Mouse (Mus musculus) spleen, embryonic (tissue): ENCODE measurements around the gene Gkap1.

Experiments
- CTCF ChIA-PET: fragments of 350-600 bp; sonication (Branson Sonifier 250); formaldehyde crosslinking; loops from one replicate; lab custom pipeline; 2022; lab: Charles Lee

The Gkap1 gene

GRCm38 (mm10) chr13:58266864-58267263 is 8.6 kb downstream of the Gkap1 start:
- CTCF ChIA-PET, result no interaction called here

- CTCF ChIA-PET, result no interaction called here
Measured at GRCm38 (mm10) chr13:58263546-58263945, 12.0 kb downstream of the Gkap1 start.

GRCm38 (mm10) chr13:58261674-58262073 is 13.8 kb downstream of the Gkap1 start:
- CTCF ChIA-PET, result no interaction called here

DNA sequence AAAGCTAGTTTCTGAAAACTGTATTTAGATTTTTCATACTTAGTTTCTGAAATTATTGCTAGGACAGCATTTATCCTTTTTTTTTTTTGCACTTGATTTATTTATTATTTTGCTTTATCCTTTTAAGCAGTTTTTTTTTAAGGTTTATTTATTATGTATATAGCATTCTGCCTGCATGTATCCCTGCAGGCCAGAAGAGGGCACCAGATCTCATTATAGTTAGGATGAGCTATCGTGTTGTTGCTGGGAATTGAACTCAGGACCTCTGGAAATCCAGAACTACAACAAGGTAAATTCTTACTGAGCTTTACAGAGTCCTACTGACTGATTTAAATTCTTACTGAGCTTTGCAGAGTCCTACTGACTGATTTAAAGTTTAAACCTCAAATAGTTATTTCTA is 22.2 kb downstream of the Gkap1 start:
- CTCF ChIA-PET, result interaction anchor here (0.6 to 0.7 kb wide), 2 partner anchors 27 to 60 kb away, joined by 3 to 5 read pairs; no protein-coding TSS in a partner anchor

DNA sequence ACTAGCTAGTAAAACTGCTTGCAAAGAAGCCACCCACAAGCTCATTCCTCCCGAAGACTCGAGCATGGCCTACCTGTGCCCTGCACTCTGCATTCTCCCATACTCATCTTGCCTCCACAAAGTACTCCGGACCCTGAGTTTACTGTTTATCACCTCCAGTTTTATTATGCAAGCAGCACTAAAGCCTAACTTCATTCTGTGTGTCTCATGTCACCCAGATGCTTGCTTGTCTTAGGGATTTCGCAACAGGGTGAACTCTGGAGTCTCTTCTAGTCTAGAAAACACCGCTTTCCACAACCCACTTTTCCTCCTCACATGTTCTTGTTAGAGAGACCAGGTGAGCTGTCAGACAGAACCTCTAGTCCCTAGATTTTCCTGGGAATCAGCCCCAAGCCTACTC is 26.5 kb downstream of the Gkap1 start:
- CTCF ChIA-PET, result no interaction called here

DNA sequence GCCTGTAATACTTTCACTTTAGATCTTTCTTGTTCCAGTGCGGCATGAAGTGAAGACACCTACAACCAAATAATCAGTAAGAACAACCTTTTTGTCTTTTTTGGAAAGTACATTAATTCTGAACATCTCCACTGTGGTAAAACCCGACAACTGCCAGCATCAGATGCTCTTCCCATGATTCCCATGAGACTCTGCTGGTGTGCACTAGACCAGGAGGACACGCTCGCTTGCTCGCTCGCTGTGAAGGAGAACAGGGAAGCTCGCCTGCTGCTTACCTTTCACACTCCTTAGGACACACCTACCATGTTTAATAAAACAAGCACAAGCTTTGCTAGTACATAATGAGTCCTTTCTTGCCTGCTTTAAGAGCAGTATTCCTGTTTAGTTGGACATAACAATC is 39.0 kb downstream of the Gkap1 start:
- CTCF ChIA-PET, result interaction anchor here (0.6 kb wide), 1 partner anchor 87 kb away, joined by 4 read pairs; no protein-coding TSS in a partner anchor

- CTCF ChIA-PET, result no interaction called here
Measured at GRCm38 (mm10) chr13:58232611-58233010, 42.9 kb downstream of the Gkap1 start.

DNA sequence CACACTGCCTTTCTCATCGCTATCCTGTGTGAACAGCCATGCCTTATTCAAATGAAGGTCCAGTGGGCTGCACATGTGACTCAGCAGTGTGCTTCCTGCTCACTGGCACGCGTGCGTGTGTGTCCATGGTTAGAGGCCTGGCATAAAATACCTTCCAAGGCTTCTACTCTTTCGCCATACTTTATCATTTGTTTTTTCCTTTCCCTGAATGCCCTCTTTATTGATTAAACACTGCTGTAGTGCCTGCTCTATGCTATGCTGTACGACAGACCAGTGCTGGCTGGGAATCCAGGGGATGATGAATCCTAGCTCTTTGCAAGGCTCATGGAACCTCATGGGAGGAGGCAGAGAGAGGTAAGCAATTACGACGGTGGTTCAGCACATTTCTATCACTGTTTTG is 43.4 kb downstream of the Gkap1 start:
- CTCF ChIA-PET, result no interaction called here

GRCm38 (mm10) chr13:58228624-58229023 is 46.9 kb downstream of the Gkap1 start:
- CTCF ChIA-PET, result interaction anchor here (0.5 kb wide), 1 partner anchor 57 kb away, joined by 3 read pairs; no protein-coding TSS in a partner anchor

DNA sequence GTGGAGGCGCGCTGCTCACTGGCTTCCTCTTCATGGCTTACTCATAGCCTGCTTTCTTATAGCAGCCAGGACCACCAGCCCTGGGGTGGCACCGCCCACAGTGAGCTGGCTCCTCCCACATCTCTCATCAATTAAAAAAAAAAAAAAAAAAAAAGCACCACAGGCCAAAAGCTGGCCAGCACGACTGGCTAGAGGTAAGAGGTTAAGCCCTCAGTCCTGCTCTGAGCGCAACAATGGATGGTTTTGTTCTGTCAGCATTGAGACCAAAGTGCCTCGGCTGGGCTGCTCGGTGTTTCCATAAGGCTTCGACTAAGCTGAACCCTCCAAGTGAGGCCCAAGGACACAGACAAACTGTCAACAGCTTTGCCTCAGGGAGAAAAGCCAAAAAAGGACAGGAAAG is 49.8 kb downstream of the Gkap1 start:
- CTCF ChIA-PET, result interaction anchor here (0.6 kb wide), 3 partner anchors 28 to 47 kb away, joined by 3 to 5 read pairs (median 4); no protein-coding TSS in a partner anchor

DNA sequence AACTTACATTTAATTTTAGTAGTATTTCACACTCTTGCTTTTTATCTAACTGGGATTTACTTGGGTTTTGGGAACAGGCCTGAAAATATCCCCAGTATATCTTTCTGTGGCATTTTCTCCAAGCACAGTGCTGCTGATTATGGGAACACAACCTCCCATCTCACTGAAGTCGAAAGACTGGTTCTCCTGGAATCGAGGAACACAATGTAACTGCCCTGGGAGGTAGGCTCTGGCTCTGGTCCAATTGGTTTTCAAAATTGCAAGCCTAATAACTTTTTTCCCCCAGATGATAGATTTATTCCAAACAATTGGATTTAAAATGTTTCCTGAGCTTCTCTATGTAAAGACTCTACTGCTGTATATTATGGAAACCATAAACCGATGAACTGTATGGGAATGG is 55.3 kb downstream of the Gkap1 start:
- CTCF ChIA-PET, result no interaction called here

GRCm38 (mm10) chr13:58217536-58217935 is 58.0 kb downstream of the Gkap1 start:
- CTCF ChIA-PET, result no interaction called here

- CTCF ChIA-PET, result no interaction called here
Measured at GRCm38 (mm10) chr13:58216395-58216794, 59.1 kb downstream of the Gkap1 start.

- CTCF ChIA-PET, result interaction anchor here (0.8 kb wide), 1 partner anchor 33 kb away, joined by 3 read pairs; no protein-coding TSS in a partner anchor
Measured at GRCm38 (mm10) chr13:58215592-58216341, 59.7 kb downstream of the Gkap1 start, which contains the start of gene Ubqln1. TSS of gene Ubqln1 (minus strand) at chr13:58215653.

DNA sequence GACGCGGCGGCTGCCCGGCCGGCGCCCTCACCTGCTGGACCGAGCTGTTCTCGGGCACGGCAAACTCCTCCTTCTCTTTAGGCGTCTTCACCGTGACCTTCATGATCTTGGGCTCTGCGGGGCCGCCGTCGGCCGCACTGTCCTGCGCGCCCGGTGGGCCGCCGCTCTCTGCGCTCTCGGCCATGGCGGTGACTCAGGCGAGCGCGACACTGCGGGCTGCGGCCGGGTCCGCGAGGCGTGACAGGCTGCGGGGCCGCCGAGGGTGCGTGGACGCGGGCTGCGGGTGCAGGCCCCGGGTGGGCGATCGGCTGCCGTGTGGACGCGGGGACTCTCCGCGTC is 60.3 kb downstream of the Gkap1 start:
- CTCF ChIA-PET, result interaction anchor here (0.8 to 1.4 kb wide), 2 partner anchors 19 to 33 kb away, joined by 3 to 4 read pairs; no protein-coding TSS in a partner anchor

- CTCF ChIA-PET, result interaction anchor here (1.4 kb wide), 1 partner anchor 18 kb away, joined by 4 read pairs; no protein-coding TSS in a partner anchor
Measured at GRCm38 (mm10) chr13:58214346-58215252, 60.9 kb downstream of the Gkap1 start.

DNA sequence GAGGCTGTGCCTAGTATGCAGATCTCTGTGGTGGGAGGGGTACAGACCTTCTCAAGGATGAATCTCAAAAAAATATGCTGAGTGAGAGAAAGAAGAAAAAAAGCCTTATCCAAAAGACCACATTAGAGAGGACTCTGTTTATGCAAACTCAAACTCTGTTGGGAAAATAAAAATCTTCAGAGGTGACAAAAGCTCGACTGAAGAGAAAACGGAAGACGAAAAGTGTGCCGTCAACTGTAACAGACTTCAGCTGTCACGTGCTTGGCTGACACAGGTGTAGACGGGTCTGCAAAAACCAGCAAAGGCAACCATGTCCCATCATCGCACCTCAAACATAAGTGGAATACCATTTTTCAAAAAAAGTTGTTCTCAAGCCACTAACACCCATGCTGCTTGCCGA is 61.7 kb downstream of the Gkap1 start:
- CTCF ChIA-PET, result interaction anchor here (0.6 to 1.4 kb wide), 2 partner anchors 18 to 1371 kb away, joined by 3 to 4 read pairs; no protein-coding TSS in a partner anchor

DNA sequence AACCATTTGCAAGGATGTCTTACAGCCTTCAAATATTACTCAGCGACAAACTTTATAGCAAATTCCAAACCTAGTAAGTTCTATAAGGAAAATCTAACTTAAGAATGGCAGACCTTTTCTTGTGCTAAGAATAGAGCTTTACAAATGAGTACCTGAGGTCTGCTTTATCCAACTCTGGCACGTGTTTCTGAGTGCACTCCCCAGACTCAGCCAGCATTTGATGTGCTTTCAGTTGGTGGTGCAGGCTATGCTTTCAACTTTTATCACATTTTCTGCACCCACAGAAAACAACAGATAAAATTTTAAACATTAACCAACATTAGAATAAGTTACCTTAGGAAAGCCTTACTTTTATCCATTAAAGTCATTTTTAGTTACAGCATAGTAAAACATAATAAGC is 63.0 kb downstream of the Gkap1 start:
- CTCF ChIA-PET, result interaction anchor here (0.6 kb wide), 2 partner anchors 36 to 349 kb away, joined by 6 to 8 read pairs; no protein-coding TSS in a partner anchor

DNA sequence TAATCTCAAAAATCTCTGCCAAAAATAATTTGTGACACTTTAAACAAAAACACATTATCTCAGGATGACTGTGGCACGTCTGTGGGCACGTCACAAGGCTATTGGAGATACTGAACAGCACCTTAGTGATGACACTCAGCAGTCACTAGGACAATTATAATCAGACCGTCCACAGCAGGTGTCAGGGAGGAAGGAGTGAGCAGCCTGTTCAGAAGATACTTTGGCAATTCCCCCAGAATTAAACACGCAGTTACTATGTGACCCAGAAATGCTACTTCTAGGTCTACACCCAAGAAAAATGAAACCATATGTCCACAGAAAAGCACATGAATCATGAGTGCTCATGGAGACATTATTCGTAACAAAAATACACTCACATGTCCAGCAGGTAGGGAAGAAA is 65.1 kb downstream of the Gkap1 start:
- CTCF ChIA-PET, result no interaction called here

GRCm38 (mm10) chr13:58206084-58206483 is 69.4 kb downstream of the Gkap1 start:
- CTCF ChIA-PET, result no interaction called here

DNA sequence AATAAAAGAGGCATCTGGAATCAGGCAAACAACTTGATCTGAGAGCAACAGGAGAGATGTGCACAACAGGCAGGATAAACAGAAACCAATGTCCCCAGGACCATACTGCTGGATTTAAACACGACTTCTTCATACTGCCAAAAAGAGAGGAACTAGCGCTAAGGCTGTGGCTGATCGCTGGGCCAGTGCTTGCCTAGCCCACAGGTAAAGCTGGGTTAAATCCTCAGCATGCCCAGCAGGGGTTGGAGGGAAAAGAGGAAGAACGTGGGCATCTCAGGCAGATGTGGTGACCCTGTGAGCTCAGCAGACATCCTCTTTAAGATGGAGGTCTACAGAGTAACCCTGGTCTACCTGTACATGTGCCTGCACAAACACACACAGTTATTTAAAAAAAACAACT is 70.5 kb downstream of the Gkap1 start:
- CTCF ChIA-PET, result interaction anchor here (0.7 kb wide), 1 partner anchor 23 kb away, joined by 3 read pairs; no protein-coding TSS in a partner anchor

DNA sequence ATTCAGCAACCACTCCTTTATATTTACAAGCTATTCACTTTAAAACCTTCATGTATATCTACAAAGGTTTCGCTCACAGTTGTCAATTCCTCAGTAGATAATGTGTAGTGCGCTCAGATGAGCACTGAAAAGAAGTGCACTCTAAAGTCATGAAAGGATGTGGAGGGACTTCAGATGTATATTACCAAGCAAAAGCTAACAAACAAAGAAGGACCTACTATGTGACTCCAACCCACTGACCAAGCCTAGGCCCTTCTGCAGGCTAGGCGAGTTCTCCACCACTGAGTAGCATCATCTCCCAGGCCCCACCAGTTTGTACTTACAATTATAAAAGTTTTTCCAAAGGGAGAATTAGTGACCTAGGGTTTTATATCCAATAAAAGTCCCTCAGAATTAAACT is 71.3 kb downstream of the Gkap1 start:
- CTCF ChIA-PET, result interaction anchor here (0.5 to 0.7 kb wide), 2 partner anchors 22 to 108 kb away, joined by 3 read pairs; no protein-coding TSS in a partner anchor
